Mouse (Mus musculus) heart, adult 2 months (tissue): ENCODE results near the gene Sstr2.

Experiments
- CTCF ChIP-seq: fragments of 200-600 bp; IDR thresholded peaks from 2 replicates; pipeline ENCODE4 v1.8.1; 2022; ENCODE audit warnings: antibody characterized with exemption, mild to moderate bottlenecking, moderate library complexity
- EP300 ChIP-seq: fragments of 200-500 bp; IDR thresholded peaks from 2 replicates; pipeline ENCODE4 v1.6.1; 2011; ENCODE audit warnings: low read depth, low read length, control low read depth; ENCODE audit not compliant: insufficient read depth

DNA sequence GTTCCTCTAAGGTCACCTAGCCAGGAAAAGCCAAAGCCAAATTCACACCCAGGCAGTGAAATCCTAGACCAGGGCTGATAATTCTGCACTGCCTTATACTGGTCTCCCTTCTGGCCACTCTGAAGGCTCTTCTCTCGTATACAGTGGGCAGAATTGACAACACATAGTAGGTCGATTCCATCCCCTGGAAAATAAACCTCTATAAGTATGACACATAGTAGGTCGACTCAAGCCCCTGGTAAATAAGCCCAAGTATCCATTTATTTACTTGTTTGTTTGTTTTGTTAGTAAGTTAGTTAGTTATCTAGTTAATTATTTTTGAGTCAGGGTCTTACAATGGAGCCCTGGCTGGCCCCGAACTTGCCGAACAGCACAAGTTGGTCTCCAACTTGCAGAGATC, 24.0 kb upstream of the Sstr2 start:
- TF ChIP-seq CTCF (no peak), EP300 (no peak)
